In the genomic region with DNA sequence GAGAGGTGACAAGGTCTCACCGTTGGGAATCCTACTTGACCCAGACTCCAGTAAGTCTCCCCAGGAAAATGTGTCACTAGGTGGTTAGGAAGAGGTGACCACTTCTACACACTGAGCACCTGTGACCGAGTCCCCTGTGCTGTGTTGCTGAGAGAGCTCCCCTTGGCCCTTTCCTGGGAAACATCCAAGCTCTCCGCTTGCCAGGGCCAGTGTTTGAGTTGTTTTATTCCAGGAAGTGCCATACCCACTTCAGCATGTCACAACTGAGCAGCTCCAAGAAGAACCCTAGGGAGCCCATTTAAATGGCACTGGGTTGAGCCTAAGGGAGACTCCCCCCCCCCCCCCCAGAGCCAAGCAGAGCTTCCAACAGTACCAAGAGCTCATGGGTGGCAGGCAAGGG, we compare ENCODE assay signal across 19 mouse cellular contexts. TPM values are rescaled to one million over a fixed set of nuclear protein-coding genes. Genes with fewer than 3 reads are reported as not detected.
A peak's percentile ranks its signal among the peaks of the same experiment; 100 is the strongest.
DNase-seq lines count a peak whose midpoint lies in the region; ATAC-seq and TF ChIP-seq lines count a peak whose summit lies in the region.
"Had no signal": no experiment of that assay in that cellular context is flagged by ENCODE, and none has a peak within 500 bp of the region (broad histone marks: within the 10 kb centered on the region; RNA-seq: fewer than 3 reads in every experiment).

No protein-coding gene starts in this region.

- no peak overlapping the region for H3K4me3 ChIP-seq in heart, embryonic 12.5 days
- H3K4me3 ChIP-seq in lung, embryonic 14.5 days (ENCODE audit: low read depth, low read length): no peak overlapping the region

- H3K9me3 ChIP-seq in heart, embryonic 12.5 days (replicated peaks): no peaks in the 10 kb centered on the region
- H3K9me3 ChIP-seq in lung, embryonic 14.5 days (ENCODE audit: low read depth, low read length): no peaks in the 10 kb centered on the region
- H3K9me3 ChIP-seq: embryonic facial prominence, embryonic 15.5 days; hindbrain, embryonic 12.5 days; midbrain, embryonic 15.5 days; stomach, embryonic 15.5 days had no signal

- H3K9ac ChIP-seq in heart, embryonic 12.5 days: no peak overlapping the region
- no peak overlapping the region for H3K9ac ChIP-seq in lung, embryonic 14.5 days
- H3K9ac ChIP-seq: stomach, embryonic 15.5 days had no signal

- DNase-seq in heart, adult 18-20 months: peak; percentile 22 to 32
- peak; percentile 60 for DNase-seq in adrenal gland, postnatal 14 days
- DNase-seq in lung, embryonic 14.5 days: no peak
- DNase-seq in lung, postnatal 36 days: peak; percentile 65
- DNase-seq in cerebellum, postnatal 25 days: no peak
- DNase-seq in kidney, postnatal 10 days: no peak
- DNase-seq: kidney, adult 9 months; layer of hippocampus, adult 9-11 months; thymus, adult 2 months had no signal

- H3K36me3 ChIP-seq in heart, embryonic 12.5 days: no peaks in the 10 kb centered on the region
- H3K36me3 ChIP-seq in lung, embryonic 14.5 days (ENCODE audit: insufficient read depth): no peaks in the 10 kb centered on the region
- H3K36me3 ChIP-seq: embryonic facial prominence, embryonic 15.5 days; hindbrain, embryonic 12.5 days; midbrain, embryonic 15.5 days; stomach, embryonic 15.5 days had no signal

- peaks cover 30% of the 10 kb centered on the region for H3K4me1 ChIP-seq in heart, embryonic 12.5 days (replicated peaks)
- H3K4me1 ChIP-seq in lung, embryonic 14.5 days (ENCODE audit: insufficient read depth): no peaks in the 10 kb centered on the region

- ATAC-seq in heart, embryonic 12.5 days (ENCODE audit: insufficient number of reproducible peaks, low FRiP score): no peak
- ATAC-seq in lung, embryonic 14.5 days (ENCODE audit: insufficient read depth): peak; percentile 35

- H3K27me3 ChIP-seq in heart, embryonic 12.5 days (replicated peaks): peaks cover 18% of the 10 kb centered on the region
- peaks cover 22% of the 10 kb centered on the region for H3K27me3 ChIP-seq in lung, embryonic 14.5 days (ENCODE audit: insufficient read depth, low read length)

- no peak overlapping the region for H3K27ac ChIP-seq in heart, embryonic 12.5 days (ENCODE audit: poor library complexity, severe bottlenecking)
- no peak overlapping the region for H3K27ac ChIP-seq in lung, embryonic 14.5 days (ENCODE audit: low read depth)
- H3K27ac ChIP-seq: embryonic facial prominence, embryonic 15.5 days; hindbrain, embryonic 12.5 days; left cerebral cortex, adult 2 months; stomach, embryonic 15.5 days had no signal

- no peak overlapping the region for H3K4me2 ChIP-seq in heart, embryonic 12.5 days
- no peak overlapping the region for H3K4me2 ChIP-seq in lung, embryonic 14.5 days

- no peak for TF ChIP-seq CTCF in lung, embryonic 14.5 days (IDR thresholded peaks at IDR 0.05; ENCODE audit: low read depth)

- 81% methylated on average over 3 of the region's 3 CpGs for WGBS in heart, embryonic 12.5 days
- 68% methylated on average over 3 of the region's 3 CpGs for WGBS in lung, embryonic 14.5 days

RNA-seq across cellular contexts. Expression of gene Ppa1, which starts 21.8 kb away (rescaled TPM):
- total RNA-seq in heart, adult 18-20 months (2021): 10 to 100 TPM; 81.8 to 82.3 TPM
- polyA plus RNA-seq in heart, embryonic 12.5 days (2016; fragmentation: Nextera tagmentation; extraction: Ambion mirVana): 130 and 132 TPM in 2 replicates
- total RNA-seq in adrenal gland, postnatal 14 days (2021): 169 and 183 TPM in 2 replicates
- 213 TPM in 2 replicates for polyA plus RNA-seq in lung, embryonic 14.5 days (2014; fragmentation: Nextera tagmentation; extraction: Ambion mirVana)

RNA-seq across cellular contexts. Expression of gene Npffr1, which starts 31.3 kb away (rescaled TPM):
- total RNA-seq in heart, adult 18-20 months (2021): under 1 TPM in 1 of 2 experiments, not detected in 1; 0.08 TPM
- polyA plus RNA-seq in heart, embryonic 12.5 days (2016; fragmentation: Nextera tagmentation; extraction: Ambion mirVana): 0.05 and 0.06 TPM in 2 replicates
- total RNA-seq in adrenal gland, postnatal 14 days (2021): 0.34 and 0.59 TPM in 2 replicates
- 0.05 and 0.09 TPM in 2 replicates for polyA plus RNA-seq in lung, embryonic 14.5 days (2014; fragmentation: Nextera tagmentation; extraction: Ambion mirVana)
- total RNA-seq: granulocyte monocyte progenitor cell, adult 5-6 weeks; megakaryocyte-erythroid progenitor cell, adult 5-6 weeks; neutrophil, adult 5-6 weeks had no signal
- polyA plus RNA-seq: embryonic facial prominence, embryonic 15.5 days; liver, embryonic 16.5 days had no signal

RNA-seq across cellular contexts. Expression of gene Sar1a, which starts 53.5 kb away (rescaled TPM):
- total RNA-seq in heart, adult 18-20 months (2021): 100 to 1,000 TPM; 180 to 192 TPM
- 172 and 179 TPM in 2 replicates for polyA plus RNA-seq in heart, embryonic 12.5 days (2016; fragmentation: Nextera tagmentation; extraction: Ambion mirVana)
- total RNA-seq in adrenal gland, postnatal 14 days (2021): 167 and 170 TPM in 2 replicates
- polyA plus RNA-seq in lung, embryonic 14.5 days (2014; fragmentation: Nextera tagmentation; extraction: Ambion mirVana): 265 and 272 TPM in 2 replicates

Comparison
In these comparisons a context has a peak if more than half of its experiments do, and no peak if none do; other contexts are left out.
1. DNase-seq: peak in heart, adult 18-20 months (2 of 2), adrenal gland, postnatal 14 days (single experiment) and lung, postnatal 36 days (single experiment); none in lung, embryonic 14.5 days (single experiment), cerebellum, postnatal 25 days (0 of 2) and kidney, postnatal 10 days (single experiment).